Comparison of ENCODE assay signal across 8 mouse cellular contexts in genomic region chr12:71147641-71148040, GRCm38 (mm10). TPM values are rescaled to one million over a fixed set of nuclear protein-coding genes. Genes with fewer than 3 reads are reported as not detected.
DNase-seq lines count a peak whose midpoint lies in the region; ATAC-seq and TF ChIP-seq lines count a peak whose summit lies in the region.
"Had no signal": no experiment of that assay in that cellular context is flagged by ENCODE, and none has a peak within 500 bp of the region (broad histone marks: within the 10 kb centered on the region; RNA-seq: fewer than 3 reads in every experiment).

No protein-coding gene starts in this region.

- H3K4me3 ChIP-seq in left cerebral cortex, adult 2 months: no peak overlapping the region
- no peak overlapping the region for H3K4me3 ChIP-seq in G1E (ENCODE audit: low read depth, low read length)
- H3K4me3 ChIP-seq in limb, embryonic 14.5 days (replicated peaks; ENCODE audit: low read length): no peak overlapping the region
- H3K4me3 ChIP-seq: lung, embryonic 15.5 days had no signal

- no peak for TF ChIP-seq POLR2A in limb, embryonic 14.5 days (IDR thresholded peaks at IDR 0.05; ENCODE audit: borderline replicate concordance, extremely low read depth, insufficient read depth, insufficient read length)

- H3K9ac ChIP-seq in limb, embryonic 14.5 days (ENCODE audit: low read depth, low read length, severe bottlenecking): no peak overlapping the region
- H3K9ac ChIP-seq: lung, embryonic 15.5 days had no signal

- DNase-seq in left cerebral cortex, adult 2 months (ENCODE audit: extremely low spot score in 1 of 2, low spot score in 2 of 2): peak in 1 of 2 experiments; percentile 45
- no peak for DNase-seq in left cerebral cortex, adult 11 months (ENCODE audit: low spot score)
- peak; percentile 40 for DNase-seq in G1E (ENCODE audit: low spot score)
- peak; percentile 57 for DNase-seq in adrenal gland, adult 2 months
- peak; percentile 34 for DNase-seq in limb, embryonic 14.5 days (ENCODE audit: low spot score)
- DNase-seq in right cerebral cortex, adult 2 months (ENCODE audit: low spot score in 2 of 2): peak; percentile 56 to 58

- no peak overlapping the region for H3K27ac ChIP-seq in left cerebral cortex, adult 2 months
- no peak overlapping the region for H3K27ac ChIP-seq in limb, embryonic 14.5 days (replicated peaks; ENCODE audit: low read depth, low read length)
- H3K27ac ChIP-seq: lung, embryonic 15.5 days had no signal

- no peak overlapping the region for H3K4me2 ChIP-seq in limb, embryonic 14.5 days (replicated peaks; ENCODE audit: low read depth, low read length, severe bottlenecking)
- H3K4me2 ChIP-seq: lung, embryonic 15.5 days had no signal

- no peak for ATAC-seq in G1E (ENCODE audit: extremely low read depth, insufficient number of reproducible peaks, low FRiP score, poor library complexity, severe bottlenecking)
- peak; percentile 66 for ATAC-seq in erythroblast, adult 5-6 weeks (replicated peaks; ENCODE audit: low FRiP score, poor library complexity, severe bottlenecking)
- ATAC-seq in limb, embryonic 14.5 days (ENCODE audit: low FRiP score, low read depth): no peak

- peak; percentile 82 for TF ChIP-seq CTCF in left cerebral cortex, adult 2 months (IDR thresholded peaks at IDR 0.05)
- TF ChIP-seq CTCF in G1E (IDR thresholded peaks at IDR 0.05; ENCODE audit: low read depth, low read length): peak; percentile 67; the same call in 1 of the 2 replicates

- H3K9me3 ChIP-seq in G1E (replicated peaks): no peaks in the 10 kb centered on the region
- no peaks in the 10 kb centered on the region for H3K9me3 ChIP-seq in limb, embryonic 14.5 days (ENCODE audit: control insufficient read depth, low read length)
- H3K9me3 ChIP-seq: lung, embryonic 15.5 days had no signal

- peaks cover 47% of the 10 kb centered on the region for H3K4me1 ChIP-seq in G1E (ENCODE audit: insufficient read depth, low read depth, low read length)
- no peaks in the 10 kb centered on the region for H3K4me1 ChIP-seq in limb, embryonic 14.5 days (ENCODE audit: control insufficient read depth, insufficient read depth, low read length)
- H3K4me1 ChIP-seq: lung, embryonic 15.5 days had no signal

- H3K27me3 ChIP-seq in G1E (ENCODE audit: insufficient read depth, low read length): no peaks in the 10 kb centered on the region
- H3K27me3 ChIP-seq in limb, embryonic 14.5 days (ENCODE audit: control insufficient read depth, insufficient read depth, low read length): no peaks in the 10 kb centered on the region
- H3K27me3 ChIP-seq: lung, embryonic 15.5 days had no signal

- intact Hi-C loops in left cerebral cortex, adult 2 months (cut with DNase I): no loop called here

- WGBS in limb, embryonic 14.5 days: 82% methylated on average over 3 of the region's 3 CpGs

- H3K36me3 ChIP-seq in G1E (replicated peaks): peaks cover 90% of the 10 kb centered on the region
- peaks cover 82% of the 10 kb centered on the region for H3K36me3 ChIP-seq in limb, embryonic 14.5 days (ENCODE audit: control insufficient read depth, insufficient read depth, low read length)

RNA-seq across cellular contexts. Expression of gene 2700049A03Rik, which starts 11.0 kb away (rescaled TPM):
- 1 to 10 TPM; 5.6 to 5.7 TPM for total RNA-seq in left cerebral cortex, adult 2 months (2021)
- total RNA-seq in G1E (2014; fragmentation: Nextera tagmentation) (43.6 and 52.9 TPM in 2 replicates), G1E (2017) (23.8 and 26.7 TPM in 2 replicates)
- polyA plus RNA-seq in G1E (2012): 0.86 and 1.4 TPM in 2 replicates
- total RNA-seq in adrenal gland, adult 2 months (2021): 1 to 10 TPM; 8.3 to 8.7 TPM
- 2.4 and 2.7 TPM in 2 replicates for polyA plus RNA-seq in adrenal gland, adult 2 months (2012; rRNA removed)
- 5.8 and 12.3 TPM in 2 replicates for total RNA-seq in erythroblast, adult 5-6 weeks (2015; ENCODE audit: low replicate concordance)
- 15.4 and 17.7 TPM in 2 replicates for total RNA-seq in erythroblast, adult 5-6 weeks (2017; ENCODE audit: low replicate concordance)
- polyA plus RNA-seq in limb, embryonic 14.5 days (2012; rRNA removed): 8.5 and 9.5 TPM in 2 replicates
- 12.5 and 18.8 TPM in 2 replicates for polyA plus RNA-seq in limb, embryonic 14.5 days (2014; fragmentation: Nextera tagmentation; extraction: Ambion mirVana)

RNA-seq across cellular contexts. Expression of gene Timm9, which starts 11.2 kb away (rescaled TPM):
- total RNA-seq in left cerebral cortex, adult 2 months (2021): 10 to 100 TPM; 60.3 to 63.6 TPM
- total RNA-seq in G1E (2014; fragmentation: Nextera tagmentation): 106 and 135 TPM in 2 replicates
- total RNA-seq in G1E (2017): 123 and 131 TPM in 2 replicates
- polyA plus RNA-seq in G1E (2012): 24.6 and 41.9 TPM in 2 replicates
- total RNA-seq in adrenal gland, adult 2 months (2021): 10 to 100 TPM; 44.1 to 52.0 TPM
- 10.7 and 11.0 TPM in 2 replicates for polyA plus RNA-seq in adrenal gland, adult 2 months (2012; rRNA removed)
- 17.9 and 18.8 TPM in 2 replicates for total RNA-seq in erythroblast, adult 5-6 weeks (2015; ENCODE audit: low replicate concordance)
- total RNA-seq in erythroblast, adult 5-6 weeks (2017; ENCODE audit: low replicate concordance): 0.34 and 0.56 TPM in 2 replicates
- polyA plus RNA-seq in limb, embryonic 14.5 days (2012; rRNA removed): 39.1 and 53.6 TPM in 2 replicates
- 73.3 and 74.3 TPM in 2 replicates for polyA plus RNA-seq in limb, embryonic 14.5 days (2014; fragmentation: Nextera tagmentation; extraction: Ambion mirVana)

RNA-seq across cellular contexts. Expression of gene Tomm20l, which starts 36.4 kb away (rescaled TPM):
- not detected for total RNA-seq in left cerebral cortex, adult 2 months (2021)
- total RNA-seq in G1E (2014; fragmentation: Nextera tagmentation) (not detected in 2 replicates), G1E (2017) (not detected in 2 replicates)
- not detected in 2 replicates for polyA plus RNA-seq in G1E (2012)
- 1 to 10 TPM; 7.5 to 7.6 TPM for total RNA-seq in adrenal gland, adult 2 months (2021)
- polyA plus RNA-seq in adrenal gland, adult 2 months (2012; rRNA removed): 0.30 and 0.82 TPM in 2 replicates
- total RNA-seq in erythroblast, adult 5-6 weeks (2015; ENCODE audit: low replicate concordance): not detected in 2 replicates
- not detected in 2 replicates for total RNA-seq in erythroblast, adult 5-6 weeks (2017; ENCODE audit: low replicate concordance)
- not detected in 2 replicates for polyA plus RNA-seq in limb, embryonic 14.5 days (2012; rRNA removed)
- not detected in 2 replicates for polyA plus RNA-seq in limb, embryonic 14.5 days (2014; fragmentation: Nextera tagmentation; extraction: Ambion mirVana)

Comparison
In these comparisons a context has a peak if more than half of its experiments do, and no peak if none do; other contexts are left out.
1. RNA of gene Tomm20l, which starts 36.4 kb away (total RNA-seq): 7.5 to 7.6 TPM in adrenal gland, adult 2 months; not detected in G1E, not detected in left cerebral cortex, adult 2 months and not detected in erythroblast, adult 5-6 weeks; every median in the first group is over 4 times any median in the second.